Mouse (Mus musculus) heart, adult 2 months (tissue): ENCODE results near the gene Dnmbp. TPM values are rescaled to one million over a fixed set of nuclear protein-coding genes. Genes with fewer than 3 reads are reported as not detected.
A peak's percentile ranks its signal among the peaks of the same experiment; 100 is the strongest.

Experiments
- DNase-seq, 2 experiments: peaks; one replicate each; pipeline ENCODE4 v3.0.0; 2021
- H3K27ac ChIP-seq: fragments of 200-600 bp; 2 replicates; pipeline ENCODE4 v1.8.1; 2022
- H3K27me3 ChIP-seq: fragments of 200-500 bp; 2 replicates; pipeline ENCODE4 v1.6.1; 2012; ENCODE audit warnings: mild to moderate bottlenecking, low read length, inconsistent platforms, mixed read lengths; ENCODE audit not compliant: control insufficient read depth, insufficient read depth
- H3K36me3 ChIP-seq: fragments of 200-500 bp; 2 replicates; pipeline ENCODE4 v1.6.1; 2012; ENCODE audit warnings: low read length, inconsistent platforms; ENCODE audit not compliant: control insufficient read depth, insufficient read depth
- H3K4me1 ChIP-seq: fragments of 200-500 bp; 2 replicates; pipeline ENCODE4 v1.6.1; 2011; ENCODE audit warnings: low read length; ENCODE audit not compliant: control insufficient read depth, insufficient read depth
- H3K4me3 ChIP-seq: fragments of 200-600 bp; 2 replicates; pipeline ENCODE4 v1.8.1; 2022
- H3K79me2 ChIP-seq: fragments of 200-500 bp; replicated peaks from 2 replicates; pipeline ENCODE4 v1.6.1; 2012; ENCODE audit warnings: mild to moderate bottlenecking, inconsistent platforms, low read length, moderate library complexity, mixed read lengths; ENCODE audit not compliant: control insufficient read depth, insufficient read depth
- H3K9ac ChIP-seq: fragments of 200-500 bp; 2 replicates; pipeline ENCODE4 v1.6.1; 2012; ENCODE audit warnings: low read depth, mild to moderate bottlenecking, control low read depth, inconsistent platforms, low read length, mixed read lengths
- CTCF ChIP-seq: fragments of 200-600 bp; IDR thresholded peaks from 2 replicates; pipeline ENCODE4 v1.8.1; 2022; ENCODE audit warnings: antibody characterized with exemption, mild to moderate bottlenecking, moderate library complexity
- EP300 ChIP-seq: fragments of 200-500 bp; IDR thresholded peaks from 2 replicates; pipeline ENCODE4 v1.6.1; 2011; ENCODE audit warnings: low read depth, low read length, control low read depth; ENCODE audit not compliant: insufficient read depth
- POLR2A ChIP-seq: fragments of 200-500 bp; IDR thresholded peaks from 2 replicates; pipeline ENCODE4 v1.6.1; 2011; ENCODE audit warnings: mild to moderate bottlenecking, low read depth, low read length, control low read depth; ENCODE audit not compliant: insufficient read depth
- WGBS: fragments of 180-500 bp; shearing (Covaris S2); methylation state at CpG from one replicate; pipeline ENCODE4 v1.1.7; 2018; 5-methylcytosine and 5-hydroxymethylcytosine counted together
- intact Hi-C: fragments of 180-260 bp; cut with DNase I; formaldehyde crosslinking; loops from one replicate; pipeline ENCODE4 v1.15.1; 2025
- long read RNA-seq: library from polyadenylated mRNA; stranded (forward); transcript quantifications from one replicate; pipeline ENCODE4 v2.0.0, GENCODE M21; 2021
- polyA plus RNA-seq: library from polyadenylated mRNA; depleted of rRNA; stranded (reverse); fragments of >200 nt; gene quantifications from 2 replicates; pipeline ENCODE4 v1.2.3, GENCODE M21; 2012; rRNA removed
- total RNA-seq, 2 experiments: library from RNA; stranded (reverse); gene quantifications; 2 replicates each; pipeline ENCODE4 v1.2.3; 2021

The Dnmbp gene
- 1 to 10 TPM; 8.1 to 9.8 TPM for total RNA-seq
- polyA plus RNA-seq: 7.1 and 9.6 TPM in 2 replicates
- long read RNA-seq, partial matches to known transcripts: 0 of 2 reads
- long read RNA-seq, other reads (novel, unspliced or antisense): 2 of 2 reads

DNA sequence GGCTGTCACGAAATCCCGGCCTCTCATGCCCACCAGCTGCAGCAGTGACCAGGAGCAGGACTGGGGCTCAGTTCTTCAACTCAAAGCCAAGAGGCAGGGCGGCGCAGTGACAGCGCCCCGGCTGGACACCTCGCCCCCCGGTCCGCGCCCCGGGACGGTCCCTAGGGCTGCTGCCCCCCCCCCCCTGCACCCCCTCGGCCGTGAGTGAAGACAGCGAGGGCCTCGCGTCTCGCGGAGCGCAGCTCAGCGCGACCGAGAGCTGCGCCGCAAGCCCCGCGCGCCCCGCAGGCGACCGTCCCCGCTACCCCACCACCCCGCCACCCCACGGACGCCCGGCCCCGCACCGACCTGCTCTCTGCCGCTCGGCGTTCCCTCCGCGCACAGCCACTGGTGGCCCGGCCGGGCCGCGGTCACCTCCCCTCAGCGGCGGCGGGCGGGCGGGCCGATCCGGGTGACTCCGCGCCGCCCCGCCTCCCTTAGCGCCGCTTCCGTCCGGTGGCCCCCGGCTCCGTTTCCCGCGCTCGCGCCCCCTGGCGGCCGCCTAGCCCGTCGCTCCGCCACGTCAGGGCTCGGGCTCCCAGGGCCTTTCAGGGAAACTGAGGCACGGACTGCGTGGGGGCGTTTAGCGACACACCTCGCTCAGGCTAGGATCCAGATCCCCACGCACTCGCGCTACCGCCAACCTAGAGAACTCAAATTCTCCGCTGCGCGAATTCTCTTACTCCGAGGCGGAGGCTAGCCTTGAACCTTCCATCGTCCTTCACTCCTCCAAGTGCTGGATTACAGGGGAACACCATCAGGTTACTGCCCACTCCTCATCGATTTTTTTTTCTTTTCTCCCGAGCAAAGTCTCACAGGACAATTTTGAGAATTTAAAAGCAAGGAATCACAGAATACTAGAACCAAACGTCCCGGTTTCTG is at the start of gene Dnmbp:
Gene Dnmbp (minus strand): TSS at position 423 of the 921 bp plus-strand sequence.
- Histone ChIP-seq H3K27me3 (no peaks in the 10 kb centered on the region), H3K36me3 (no peaks in the 10 kb centered on the region), H3K4me3 (peak within 1 kb of the TSS; percentile 79), H3K79me2 (no peaks in the 10 kb centered on the region), H3K27ac (peak within 1 kb of the TSS; percentile 72), H3K4me1 (peaks cover 5% of the 10 kb centered on the region; the same call in 1 of the 2 replicates), H3K9ac (peak within 1 kb of the TSS; percentile 88)
- intact Hi-C loops: loop anchor here (1.0 to 5.0 kb wide), 5 partner anchors 20 to 108 kb away; no protein-coding TSS in a partner anchor
- TF ChIP-seq CTCF: peak; percentile 82
- TF ChIP-seq EP300: no peak
- peak; percentile 16; the same call in 1 of the 2 replicates for TF ChIP-seq POLR2A
- WGBS: 4% methylated on average over 79 of the region's 94 CpGs
- DNase-seq: peak; percentile 90 to 95

DNA sequence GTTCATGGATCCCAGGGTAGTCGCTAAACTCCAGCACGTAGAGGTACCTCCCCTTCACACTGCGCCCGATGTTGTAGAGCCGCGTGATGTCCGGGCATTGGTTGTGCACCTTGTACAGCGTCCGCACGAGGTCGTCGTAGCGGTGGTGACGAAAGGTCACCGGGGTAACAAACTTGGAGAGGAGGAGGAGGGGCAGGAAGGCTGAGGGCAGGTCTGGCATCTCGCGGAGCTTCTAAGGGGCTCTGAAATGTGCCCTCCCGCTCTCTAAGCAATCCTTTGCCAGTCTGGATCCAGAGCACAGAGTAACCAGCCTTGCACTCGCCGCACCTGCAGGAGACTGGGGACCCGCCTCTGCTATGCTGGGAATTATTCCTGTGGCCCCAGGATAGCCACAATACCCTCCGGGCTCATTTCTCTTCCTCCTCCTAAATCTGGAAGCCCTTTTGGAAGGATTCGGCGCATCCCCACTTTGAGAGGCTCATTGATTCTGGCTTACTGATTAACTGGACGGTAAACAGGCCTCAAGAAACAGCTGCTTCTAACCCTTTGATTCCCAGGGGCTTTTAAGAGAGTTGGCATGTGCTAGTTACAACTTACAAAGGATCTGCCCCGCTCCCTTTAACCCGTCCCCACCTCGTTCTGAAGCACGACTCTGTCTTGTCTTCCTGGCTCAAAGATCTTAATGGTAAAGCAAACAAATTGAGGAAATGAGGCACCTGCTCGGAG is 46.2 kb upstream of the Dnmbp start, which contains the start of gene Cpn1:
Gene Cpn1 (minus strand): TSS at position 488 of the 726 bp plus-strand sequence.
- H3K79me2 ChIP-seq: no peaks in the 10 kb centered on the region
- no peaks in the 10 kb centered on the region for H3K4me1 ChIP-seq
- no peak within 1 kb of the TSS for H3K27ac ChIP-seq
- intact Hi-C loops: no loop called here
- peaks cover 3% of the 10 kb centered on the region for H3K27me3 ChIP-seq
- TF ChIP-seq CTCF (no peak), EP300 (no peak), POLR2A (no peak)
- H3K4me3 ChIP-seq: no peak within 1 kb of the TSS
- H3K36me3 ChIP-seq: no peaks in the 10 kb centered on the region
- 25% methylated on average over 30 of the region's 30 CpGs for WGBS
- H3K9ac ChIP-seq: no peak within 1 kb of the TSS
- DNase-seq: no peak

DNA sequence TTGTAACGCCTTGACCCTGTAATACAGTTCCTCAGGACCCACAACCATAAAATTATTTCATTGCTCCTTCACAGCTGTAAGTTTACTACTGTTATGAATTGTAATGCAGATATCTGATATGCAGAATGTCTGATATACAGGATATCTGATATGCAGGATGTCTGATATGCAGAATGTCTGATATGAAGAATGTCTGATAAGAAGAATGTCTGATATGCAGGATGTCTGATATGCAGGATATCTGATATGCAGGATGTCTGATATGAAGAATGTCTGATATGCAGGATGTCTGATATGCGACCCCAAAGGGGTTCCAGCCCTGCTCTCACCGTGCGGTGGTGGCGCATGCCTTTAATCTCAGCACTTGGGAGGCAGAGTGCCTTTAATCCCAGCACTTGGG is 42.0 kb upstream of the Dnmbp start:
- no peaks in the 10 kb centered on the region for H3K36me3 ChIP-seq

DNA sequence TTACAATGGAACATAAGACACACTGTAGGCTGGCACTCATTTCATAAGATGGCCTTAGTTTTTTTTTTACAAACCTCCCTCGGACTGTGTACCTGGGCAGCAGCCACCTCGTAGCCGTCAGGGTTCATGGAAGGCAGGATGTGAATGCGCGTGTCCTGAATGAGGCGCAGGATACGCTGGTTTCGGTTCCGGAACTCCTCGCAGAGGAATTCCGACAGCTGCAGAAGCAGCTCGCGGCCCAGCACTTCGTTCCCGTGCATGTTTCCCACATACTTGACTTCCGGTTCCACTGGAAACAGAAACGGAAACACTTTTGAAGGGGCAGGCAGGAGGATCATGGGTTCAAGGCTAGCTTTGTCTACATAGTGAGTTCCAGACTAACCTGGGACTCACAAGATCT is 40.7 kb upstream of the Dnmbp start:
- WGBS: 85% methylated on average over 17 of the region's 17 CpGs
- no peak overlapping the region for H3K9ac ChIP-seq
- intact Hi-C loops: no loop called here
- H3K36me3 ChIP-seq: no peaks in the 10 kb centered on the region
- H3K79me2 ChIP-seq: no peaks in the 10 kb centered on the region
- H3K27me3 ChIP-seq: no peaks in the 10 kb centered on the region
- TF ChIP-seq CTCF (no peak), POLR2A (no peak), EP300 (no peak)
- DNase-seq: no peak
- no peak overlapping the region for H3K27ac ChIP-seq
- no peak overlapping the region for H3K4me3 ChIP-seq
- H3K4me1 ChIP-seq: no peaks in the 10 kb centered on the region

More for the DNA sequence above, 42.0 kb upstream of the Dnmbp start:
- no peak overlapping the region for H3K9ac ChIP-seq
- WGBS: 63% methylated on average over 5 of the region's 5 CpGs
- peaks cover 2% of the 10 kb centered on the region; the same call in 1 of the 2 replicates for H3K27me3 ChIP-seq
- TF ChIP-seq CTCF: no peak
- no peaks in the 10 kb centered on the region for H3K79me2 ChIP-seq
- H3K4me3 ChIP-seq: no peak overlapping the region
- H3K27ac ChIP-seq: no peak overlapping the region
- intact Hi-C loops: no loop called here
- DNase-seq: no peak
- no peaks in the 10 kb centered on the region for H3K4me1 ChIP-seq

DNA sequence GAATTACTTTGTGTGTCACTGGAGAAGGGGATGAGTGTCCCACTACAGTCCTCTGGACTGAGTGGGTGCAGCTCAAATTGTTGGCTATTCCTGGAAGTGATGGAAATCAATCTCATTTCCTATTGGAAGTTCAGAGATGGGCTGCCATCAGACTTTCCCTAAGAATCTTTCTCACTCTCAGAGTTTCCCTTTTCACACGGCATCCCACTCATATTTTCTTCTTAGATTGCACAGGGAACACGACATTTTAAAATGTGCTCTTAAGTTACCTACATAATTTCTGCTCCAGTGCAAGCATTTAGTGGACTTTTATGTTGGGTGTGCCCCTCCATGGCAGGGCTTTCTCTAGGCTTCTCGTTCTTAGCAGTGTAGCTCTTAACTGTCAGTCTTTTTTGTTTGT is 37.8 kb upstream of the Dnmbp start:
- intact Hi-C loops: no loop called here
- Histone ChIP-seq H3K27ac (no peak overlapping the region), H3K36me3 (no peaks in the 10 kb centered on the region), H3K4me1 (no peaks in the 10 kb centered on the region), H3K27me3 (no peaks in the 10 kb centered on the region), H3K4me3 (no peak overlapping the region), H3K9ac (no peak overlapping the region), H3K79me2 (no peaks in the 10 kb centered on the region)
- no peak for DNase-seq
- no peak for TF ChIP-seq POLR2A
- no peak for TF ChIP-seq EP300
- TF ChIP-seq CTCF: no peak
- 69% methylated on average over 3 of the region's 3 CpGs for WGBS

DNA sequence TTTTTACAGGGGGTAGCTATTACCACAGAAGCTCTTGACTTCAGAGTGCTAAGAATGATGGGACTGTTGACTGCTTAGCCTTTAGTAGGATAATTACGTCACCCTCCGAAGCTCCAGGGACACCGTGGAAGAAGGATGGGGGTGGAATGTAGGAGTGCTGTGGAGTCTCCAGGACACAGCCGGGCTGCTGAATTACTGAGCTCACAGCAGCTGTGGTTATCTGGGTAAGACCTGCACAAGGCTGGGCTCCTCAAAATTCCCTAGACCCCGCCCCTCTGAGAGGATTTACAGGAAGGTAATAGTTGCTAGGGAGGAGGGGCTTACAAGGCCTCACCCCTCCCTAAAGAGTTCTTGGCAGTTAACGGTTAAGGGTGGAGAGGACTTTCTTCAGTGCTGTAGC is 36.7 kb upstream of the Dnmbp start:
- WGBS: 49% methylated on average over 6 of the region's 6 CpGs
- TF ChIP-seq CTCF (no peak), POLR2A (no peak), EP300 (no peak)
- peak in 1 of 2 experiments; percentile 13 for DNase-seq

More for the DNA sequence above, 36.7 kb upstream of the Dnmbp start:
- no peaks in the 10 kb centered on the region for H3K4me1 ChIP-seq
- H3K27ac ChIP-seq: no peak overlapping the region
- H3K79me2 ChIP-seq: no peaks in the 10 kb centered on the region
- intact Hi-C loops: no loop called here
- H3K27me3 ChIP-seq: no peaks in the 10 kb centered on the region
- H3K4me3 ChIP-seq: no peak overlapping the region
- H3K9ac ChIP-seq: no peak overlapping the region
- H3K36me3 ChIP-seq: no peaks in the 10 kb centered on the region
